Mouse (Mus musculus): Measurements from ENCODE around the gene Grik2. TPM values are rescaled to one million over a fixed set of nuclear protein-coding genes. Genes with fewer than 3 reads are reported as not detected.

Grik2 gene
- polyA plus RNA-seq, 1 experiment from 2014 or later: 3.8 TPM

GRCm38 (mm10) chr10:49142658-49143057 lies 645.9 kb downstream of the Grik2 start:
- WGBS: 91% methylated on average over 3 of the region's 3 CpGs
- no peak for ATAC-seq (ENCODE audit: low FRiP score, low TSS enrichment)
- Histone ChIP-seq H3K27me3 (ENCODE audit: insufficient read depth, low read length) (no peaks in the 10 kb centered on the region), H3K4me1 (ENCODE audit: insufficient read depth, low read length) (no peaks in the 10 kb centered on the region), H3K4me2 (replicated peaks; ENCODE audit: low read depth, low read length) (no peak overlapping the region), H3K36me3 (ENCODE audit: insufficient read depth, low read length) (no peaks in the 10 kb centered on the region), H3K9me3 (ENCODE audit: low read length) (no peaks in the 10 kb centered on the region), H3K27ac (ENCODE audit: low read length) (no peak overlapping the region), H3K9ac (replicated peaks; ENCODE audit: low read length) (no peak overlapping the region), H3K4me3 (ENCODE audit: low read length) (no peak overlapping the region)

GRCm38 (mm10) chr10:49136816-49137215 lies 651.8 kb downstream of the Grik2 start:
- Histone ChIP-seq H3K27ac (ENCODE audit: low read length) (no peak overlapping the region), H3K4me1 (ENCODE audit: insufficient read depth, low read length) (no peaks in the 10 kb centered on the region), H3K4me3 (ENCODE audit: low read length) (no peak overlapping the region), H3K9ac (replicated peaks; ENCODE audit: low read length) (no peak overlapping the region), H3K36me3 (ENCODE audit: insufficient read depth, low read length) (no peaks in the 10 kb centered on the region), H3K4me2 (replicated peaks; ENCODE audit: low read depth, low read length) (no peak overlapping the region), H3K27me3 (ENCODE audit: insufficient read depth, low read length) (no peaks in the 10 kb centered on the region), H3K9me3 (ENCODE audit: low read length) (no peaks in the 10 kb centered on the region)
- ATAC-seq (ENCODE audit: low FRiP score, low TSS enrichment): no peak

GRCm38 (mm10) chr10:49131311-49131710 lies 657.3 kb downstream of the Grik2 start:
- H3K4me2 ChIP-seq (replicated peaks; ENCODE audit: low read depth, low read length): no peak overlapping the region
- no peak overlapping the region for H3K9ac ChIP-seq (replicated peaks; ENCODE audit: low read length)
- WGBS: 3% methylated on average over 1 of the region's 1 CpGs
- no peaks in the 10 kb centered on the region for H3K36me3 ChIP-seq (ENCODE audit: insufficient read depth, low read length)
- H3K27me3 ChIP-seq (ENCODE audit: insufficient read depth, low read length): no peaks in the 10 kb centered on the region
- H3K4me3 ChIP-seq (ENCODE audit: low read length): no peak overlapping the region
- no peaks in the 10 kb centered on the region for H3K4me1 ChIP-seq (ENCODE audit: insufficient read depth, low read length)
- H3K9me3 ChIP-seq (ENCODE audit: low read length): no peaks in the 10 kb centered on the region
- H3K27ac ChIP-seq (ENCODE audit: low read length): no peak overlapping the region
- no peak for ATAC-seq (ENCODE audit: low FRiP score, low TSS enrichment)

- Histone ChIP-seq H3K4me1 (ENCODE audit: insufficient read depth, low read length) (no peaks in the 10 kb centered on the region), H3K27me3 (ENCODE audit: insufficient read depth, low read length) (no peaks in the 10 kb centered on the region), H3K27ac (ENCODE audit: low read length) (no peak overlapping the region), H3K36me3 (ENCODE audit: insufficient read depth, low read length) (no peaks in the 10 kb centered on the region), H3K4me3 (ENCODE audit: low read length) (no peak overlapping the region), H3K4me2 (replicated peaks; ENCODE audit: low read depth, low read length) (no peak overlapping the region), H3K9ac (replicated peaks; ENCODE audit: low read length) (no peak overlapping the region), H3K9me3 (ENCODE audit: low read length) (no peaks in the 10 kb centered on the region)
- ATAC-seq (ENCODE audit: low FRiP score, low TSS enrichment): no peak
Measured at GRCm38 (mm10) chr10:49050339-49050738, 738.2 kb downstream of the Grik2 start.

GRCm38 (mm10) chr10:49049391-49049790 lies 739.2 kb downstream of the Grik2 start:
- Histone ChIP-seq H3K36me3 (ENCODE audit: insufficient read depth, low read length) (no peaks in the 10 kb centered on the region), H3K27ac (ENCODE audit: low read length) (no peak overlapping the region), H3K9me3 (ENCODE audit: low read length) (no peaks in the 10 kb centered on the region), H3K27me3 (ENCODE audit: insufficient read depth, low read length) (no peaks in the 10 kb centered on the region), H3K9ac (replicated peaks; ENCODE audit: low read length) (no peak overlapping the region), H3K4me2 (replicated peaks; ENCODE audit: low read depth, low read length) (no peak overlapping the region), H3K4me1 (ENCODE audit: insufficient read depth, low read length) (no peaks in the 10 kb centered on the region), H3K4me3 (ENCODE audit: low read length) (no peak overlapping the region)
- ATAC-seq (ENCODE audit: low FRiP score, low TSS enrichment): no peak

Measured in kidney, embryonic 16.5 days (tissue).